Mouse (Mus musculus) c-Kit-positive CD71-positive TER-119-negative erythroid progenitor cells, embryonic 14.5 days (primary cell): ENCODE results near the gene Prkcz.

Experiments
- DNase-seq: peaks from one replicate; pipeline ENCODE4 v3.0.0-alpha.2; 2013; ENCODE audit warnings: low read depth

Gene Prkcz

GRCm38 (mm10) chr4:155245770-155246492 lies 115.2 kb downstream of the Prkcz start:
- no peak for DNase-seq

- DNase-seq: no peak
Observed at GRCm38 (mm10) chr4:155243233-155243632, 117.9 kb downstream of the Prkcz start.

- DNase-seq: no peak
Observed at GRCm38 (mm10) chr4:155242292-155242691, 118.9 kb downstream of the Prkcz start.

GRCm38 (mm10) chr4:155241789-155242188 lies 119.4 kb downstream of the Prkcz start:
- DNase-seq: no peak

- DNase-seq: no peak
Observed at GRCm38 (mm10) chr4:155239494-155239893, 121.7 kb downstream of the Prkcz start.

GRCm38 (mm10) chr4:155238276-155238675 lies 122.9 kb downstream of the Prkcz start:
- DNase-seq: no peak

GRCm38 (mm10) chr4:155236737-155237385 lies 124.3 kb downstream of the Prkcz start:
- DNase-seq: no peak

- DNase-seq: no peak
Observed at GRCm38 (mm10) chr4:155235311-155236119, 125.6 kb downstream of the Prkcz start.

GRCm38 (mm10) chr4:155234371-155235310 lies 126.5 kb downstream of the Prkcz start:
- DNase-seq: no peak

- DNase-seq: no peak
Observed at GRCm38 (mm10) chr4:155233878-155234277, 127.3 kb downstream of the Prkcz start.

- DNase-seq: no peak
Observed at GRCm38 (mm10) chr4:155228461-155228860, 132.7 kb downstream of the Prkcz start.

- DNase-seq: no peak
Observed at GRCm38 (mm10) chr4:155227986-155228385, 133.2 kb downstream of the Prkcz start.

GRCm38 (mm10) chr4:155225918-155226317 lies 135.2 kb downstream of the Prkcz start:
- DNase-seq: no peak

GRCm38 (mm10) chr4:155223594-155224528 lies 137.3 kb downstream of the Prkcz start:
- DNase-seq: no peak

- peak; percentile 89 for DNase-seq
Observed at GRCm38 (mm10) chr4:155222841-155223593, 138.1 kb downstream of the Prkcz start.

- no peak for DNase-seq
Observed at GRCm38 (mm10) chr4:155222552-155222840, 138.7 kb downstream of the Prkcz start, which contains the start of gene Ski. Ski (minus strand) TSS chr4:155222592.

GRCm38 (mm10) chr4:155221599-155222551 lies 139.3 kb downstream of the Prkcz start:
- peak; percentile 39 for DNase-seq

- no peak for DNase-seq
Observed at GRCm38 (mm10) chr4:155221106-155221505, 140.1 kb downstream of the Prkcz start.
